Mouse (Mus musculus) cerebellum, adult 9-11 months (tissue): Measurements from ENCODE around the gene Epb42.
"Not testable (repeated sequence)": the region's sequence is repeated elsewhere in the genome, so short reads cannot be mapped to it uniquely, and the experiment has no call there.

Source experiments
- DNase-seq: peaks from one replicate; pipeline ENCODE4 v3.0.0; 2022

Epb42 gene

GRCm38 (mm10) chr2:121036733-121037341 is at the start of gene Epb42:
TSS of gene Epb42 (minus strand) at chr2:121037072.
- DNase-seq, result no peak

GRCm38 (mm10) chr2:121085480-121086185 is 48.8 kb upstream of the Epb42 start, which contains the start of gene Tgm5:
TSS of gene Tgm5 (minus strand) at chr2:121085841.
- DNase-seq, result peak; percentile 67

GRCm38 (mm10) chr2:121082626-121083025 is 45.8 kb upstream of the Epb42 start:
- DNase-seq, result no peak

- DNase-seq, result no peak
These were observed 37.9 kb upstream of the Epb42 start for GRCm38 (mm10) chr2:121074747-121075146.

- no peak for DNase-seq
These were observed 35.0 kb upstream of the Epb42 start for GRCm38 (mm10) chr2:121071871-121072270.

- DNase-seq, result no peak
These were observed 32.6 kb upstream of the Epb42 start for GRCm38 (mm10) chr2:121069506-121069905.

- DNase-seq, result no peak
These were observed 30.2 kb upstream of the Epb42 start for GRCm38 (mm10) chr2:121067116-121067515.

GRCm38 (mm10) chr2:121061315-121061714 is 24.4 kb upstream of the Epb42 start:
- DNase-seq, result no peak

GRCm38 (mm10) chr2:121057997-121058396 is 21.1 kb upstream of the Epb42 start:
- DNase-seq, result no peak

GRCm38 (mm10) chr2:121055915-121056314 is 19.0 kb upstream of the Epb42 start:
- DNase-seq, result no peak

- DNase-seq, result peak; percentile 50
These were observed 17.2 kb upstream of the Epb42 start for GRCm38 (mm10) chr2:121054060-121054459.

GRCm38 (mm10) chr2:121052176-121052575 is 15.3 kb upstream of the Epb42 start:
- no peak for DNase-seq

- no peak for DNase-seq
These were observed 8.8 kb upstream of the Epb42 start for GRCm38 (mm10) chr2:121045653-121046052.

GRCm38 (mm10) chr2:121041098-121041497 is 4.2 kb upstream of the Epb42 start:
- DNase-seq, result peak; percentile 43

- no peak for DNase-seq
These were observed 2.5 kb upstream of the Epb42 start for GRCm38 (mm10) chr2:121039382-121039781.

GRCm38 (mm10) chr2:121038851-121039250 is 2.0 kb upstream of the Epb42 start:
- not testable (repeated sequence) for DNase-seq

- no peak for DNase-seq
These were observed 14.0 kb downstream of the Epb42 start for GRCm38 (mm10) chr2:121022918-121023317.

- DNase-seq, result no peak
These were observed 19.7 kb downstream of the Epb42 start for GRCm38 (mm10) chr2:121017151-121017550.

- no peak for DNase-seq
These were observed 20.6 kb downstream of the Epb42 start for GRCm38 (mm10) chr2:121016226-121016625.

GRCm38 (mm10) chr2:121015507-121015906 is 21.4 kb downstream of the Epb42 start:
- DNase-seq, result no peak

GRCm38 (mm10) chr2:121012676-121013075 is 24.2 kb downstream of the Epb42 start:
- no peak for DNase-seq

GRCm38 (mm10) chr2:121009071-121009677 is 27.7 kb downstream of the Epb42 start:
- peak; percentile 31 for DNase-seq

- no peak for DNase-seq
These were observed 28.2 kb downstream of the Epb42 start for GRCm38 (mm10) chr2:121008664-121009007.
